ENCODE assay signal across 17 mouse cellular contexts in genomic region chr16:91443211-91443611, GRCm38 (mm10). TPM values are rescaled to one million over a fixed set of nuclear protein-coding genes. Genes with fewer than 3 reads are reported as not detected.
DNase-seq lines count a peak whose midpoint lies in the region; TF ChIP-seq lines count a peak whose summit lies in the region.
"Had no signal": no experiment of that assay in that cellular context is flagged by ENCODE, and none has a peak within 500 bp of the region (broad histone marks: within the 10 kb centered on the region; RNA-seq: fewer than 3 reads in every experiment).

No protein-coding gene starts in this region.

- 81% methylated on average over 8 of the region's 8 CpGs for WGBS in heart, embryonic 10.5 days
- 6% methylated on average over 8 of the region's 8 CpGs for WGBS in thymus, adult 2 months

- H3K27ac ChIP-seq in heart, embryonic 10.5 days: peak overlapping the region; percentile 69; the same call in 1 of the 2 replicates
- H3K27ac ChIP-seq in thymus, adult 2 months (ENCODE audit: control insufficient read depth, insufficient read depth, low read length): peak overlapping the region; percentile 96
- H3K27ac ChIP-seq: limb, embryonic 12.5 days had no signal

- peaks cover 9% of the 10 kb centered on the region for H3K4me1 ChIP-seq in heart, embryonic 10.5 days
- H3K4me1 ChIP-seq in thymus, adult 2 months (replicated peaks; ENCODE audit: control insufficient read depth, insufficient read depth, low read length): peaks cover 53% of the 10 kb centered on the region

- H3K36me3 ChIP-seq in heart, embryonic 10.5 days: no peaks in the 10 kb centered on the region
- H3K36me3 ChIP-seq in thymus, adult 2 months (ENCODE audit: control insufficient read depth, insufficient read depth, low read length): no peaks in the 10 kb centered on the region
- H3K36me3 ChIP-seq: limb, embryonic 12.5 days had no signal

- no peak overlapping the region for H3K4me3 ChIP-seq in heart, embryonic 10.5 days
- H3K4me3 ChIP-seq in thymus, adult 2 months (ENCODE audit: control insufficient read depth, insufficient read depth, low read length): no peak overlapping the region
- H3K4me3 ChIP-seq: limb, embryonic 12.5 days had no signal

- no peak for DNase-seq in heart, embryonic 10.5 days (ENCODE audit: low spot score)
- no peak for DNase-seq in heart, adult 9 months (ENCODE audit: low spot score in 2 of 2)
- DNase-seq in CD4-positive, CD25-positive, alpha-beta regulatory T cell, adult 2 months (ENCODE audit: low read depth, low spot score): peak; percentile 65
- DNase-seq in induced T-regulatory cell, adult 2 months (ENCODE audit: low read depth): peak; percentile 69
- peak; percentile 49 for DNase-seq in thymus, adult 2 months
- no peak for DNase-seq in cerebellum, postnatal 10 days
- no peak for DNase-seq in layer of hippocampus, adult 8-10 months (ENCODE audit: low spot score in 2 of 2)
- DNase-seq: cerebellum, adult 18-20 months; heart, postnatal 36 days had no signal

- no peak for TF ChIP-seq CTCF in thymus, adult 2 months (IDR thresholded peaks at IDR 0.05; ENCODE audit: borderline replicate concordance, control insufficient read depth, extremely low read depth, insufficient read depth, low read length, poor library complexity)

- no peak for TF ChIP-seq POLR2A in thymus, adult 2 months (IDR thresholded peaks at IDR 0.05; ENCODE audit: control insufficient read depth, extremely low read depth, insufficient read depth, low read length, poor library complexity)

- no peaks in the 10 kb centered on the region for H3K9me3 ChIP-seq in heart, embryonic 10.5 days
- H3K9me3 ChIP-seq: limb, embryonic 12.5 days had no signal

- H3K27me3 ChIP-seq in heart, embryonic 10.5 days (ENCODE audit: insufficient read depth, poor library complexity, severe bottlenecking): no peaks in the 10 kb centered on the region
- H3K27me3 ChIP-seq in thymus, adult 2 months (ENCODE audit: control insufficient read depth, insufficient read depth, low read length): no peaks in the 10 kb centered on the region
- H3K27me3 ChIP-seq: limb, embryonic 12.5 days had no signal

RNA-seq across cellular contexts. Expression of gene Il10rb, which starts 37.2 kb away (rescaled TPM):
- polyA plus RNA-seq in heart, embryonic 10.5 days (2016; fragmentation: Nextera tagmentation; extraction: Ambion mirVana): 29.6 and 37.0 TPM in 2 replicates
- 28.5 and 35.6 TPM in 2 replicates for polyA plus RNA-seq in thymus, adult 2 months (2012; rRNA removed)
- 10 to 100 TPM in 3 of 4 experiments, 1 to 10 TPM in 1; 9.6 to 18.3 (median 14.3) TPM for total RNA-seq in layer of hippocampus, adult 8-10 months (2022)

RNA-seq across cellular contexts. Expression of gene Ifnar1, which starts 41.8 kb away (rescaled TPM):
- 43.2 and 43.9 TPM in 2 replicates for polyA plus RNA-seq in heart, embryonic 10.5 days (2016; fragmentation: Nextera tagmentation; extraction: Ambion mirVana)
- polyA plus RNA-seq in thymus, adult 2 months (2012; rRNA removed): 47.0 and 49.1 TPM in 2 replicates
- total RNA-seq in layer of hippocampus, adult 8-10 months (2022): 10 to 100 TPM; 44.9 to 54.0 (median 48.4) TPM

RNA-seq across cellular contexts. Expression of gene Gm21970, which starts 51.7 kb away (rescaled TPM):
- polyA plus RNA-seq in heart, embryonic 10.5 days (2016; fragmentation: Nextera tagmentation; extraction: Ambion mirVana): not detected in 2 replicates
- not detected in 2 replicates for polyA plus RNA-seq in thymus, adult 2 months (2012; rRNA removed)
- under 1 TPM in 1 of 4 experiments, not detected in 3; 0.72 TPM for total RNA-seq in layer of hippocampus, adult 8-10 months (2022)
- total RNA-seq: megakaryocyte-erythroid progenitor cell, adult 5-6 weeks; neutrophil, adult 5-6 weeks had no signal
- polyA plus RNA-seq: C2C12; frontal cortex, adult 2 months; gonadal fat pad, adult 2 months; kidney, embryonic 16.5 days; limb, embryonic 12.5 days; lung, postnatal 0 days had no signal

Comparison
In these comparisons a context has a peak if more than half of its experiments do, and no peak if none do; other contexts are left out.
1. DNase-seq: peak in CD4-positive, CD25-positive, alpha-beta regulatory T cell, adult 2 months (single experiment), induced T-regulatory cell, adult 2 months (single experiment) and thymus, adult 2 months (single experiment); none in heart, embryonic 10.5 days (single experiment), heart, adult 9 months (0 of 2), cerebellum, postnatal 10 days (0 of 2) and layer of hippocampus, adult 8-10 months (0 of 2).